Mouse (Mus musculus): Measurements from ENCODE around the gene Lmf2.

DNA sequence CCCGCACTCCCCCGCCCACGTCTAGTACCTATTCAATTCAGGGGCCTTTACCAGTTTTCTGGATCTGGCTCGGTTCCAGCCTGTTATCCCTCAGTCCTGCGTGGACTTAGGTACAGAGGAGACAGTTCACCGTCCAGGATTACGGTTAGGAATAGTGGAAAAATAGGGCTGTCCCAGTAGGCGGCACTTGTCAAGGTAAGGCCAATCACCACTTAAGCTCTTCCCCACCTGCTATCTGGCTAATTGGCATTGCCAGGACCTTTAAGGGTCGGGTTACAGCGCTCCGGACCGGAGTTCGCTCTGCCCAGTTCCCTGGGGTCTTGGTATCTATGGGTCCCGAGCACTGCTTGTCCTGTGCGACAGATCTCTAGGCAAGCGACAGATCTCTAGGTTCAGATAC lies 21.5 kb upstream of the Lmf2 start, which contains the start of gene Tymp:
- TF ChIP-seq CTCF (IDR thresholded peaks at IDR 0.05; ENCODE audit: extremely low read depth, insufficient read depth, low read length): no peak
- no peak for TF ChIP-seq POLR2A (IDR thresholded peaks at IDR 0.05; ENCODE audit: extremely low read depth, insufficient read depth, low read length)

Measured in cortical plate, adult 2 months (tissue).